Mouse (Mus musculus): ENCODE results near the gene Adam12. TPM values are rescaled to one million over a fixed set of nuclear protein-coding genes. Genes with fewer than 3 reads are reported as not detected.

Adam12 gene
- polyA plus RNA-seq, 1 experiment from 2014 or later, result 0.86 TPM

DNA sequence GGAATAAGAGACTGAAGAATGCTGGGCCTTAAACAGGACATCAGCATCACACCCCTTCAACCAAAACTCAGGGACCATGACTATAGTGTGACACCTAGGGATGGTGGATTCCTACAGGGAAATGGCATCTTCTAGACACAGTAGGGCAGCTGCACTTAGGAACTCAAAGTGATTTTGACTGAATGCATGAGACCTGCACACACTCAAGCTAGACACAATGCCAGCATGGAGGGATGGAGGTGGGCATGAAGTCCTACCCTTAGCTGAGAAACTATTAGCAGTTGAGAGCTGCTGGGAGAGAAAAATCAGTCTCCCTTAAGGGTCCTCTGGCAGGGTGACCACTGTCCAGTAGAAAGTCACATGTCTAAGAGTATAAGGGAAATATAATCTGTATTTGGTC lies 147.0 kb downstream of the Adam12 start:
- Histone ChIP-seq H3K36me3 (no peaks in the 10 kb centered on the region), H3K4me1 (no peaks in the 10 kb centered on the region), H3K27ac (replicated peaks) (no peak overlapping the region), H3K27me3 (ENCODE audit: low read depth, poor library complexity, severe bottlenecking) (no peaks in the 10 kb centered on the region), H3K4me3 (no peak overlapping the region), H3K9me3 (replicated peaks) (no peaks in the 10 kb centered on the region)
- DNase-seq (ENCODE audit: low spot score), result no peak

- Histone ChIP-seq H3K4me3 (no peak overlapping the region), H3K4me1 (no peaks in the 10 kb centered on the region), H3K36me3 (no peaks in the 10 kb centered on the region), H3K9me3 (replicated peaks) (no peaks in the 10 kb centered on the region), H3K27me3 (ENCODE audit: low read depth, poor library complexity, severe bottlenecking) (no peaks in the 10 kb centered on the region), H3K27ac (replicated peaks) (no peak overlapping the region)
- WGBS, result 88% methylated on average over 8 of the region's 8 CpGs
- no peak for DNase-seq (ENCODE audit: low spot score)
Observed at GRCm38 (mm10) chr7:134081307-134082072, 150.5 kb downstream of the Adam12 start.

DNA sequence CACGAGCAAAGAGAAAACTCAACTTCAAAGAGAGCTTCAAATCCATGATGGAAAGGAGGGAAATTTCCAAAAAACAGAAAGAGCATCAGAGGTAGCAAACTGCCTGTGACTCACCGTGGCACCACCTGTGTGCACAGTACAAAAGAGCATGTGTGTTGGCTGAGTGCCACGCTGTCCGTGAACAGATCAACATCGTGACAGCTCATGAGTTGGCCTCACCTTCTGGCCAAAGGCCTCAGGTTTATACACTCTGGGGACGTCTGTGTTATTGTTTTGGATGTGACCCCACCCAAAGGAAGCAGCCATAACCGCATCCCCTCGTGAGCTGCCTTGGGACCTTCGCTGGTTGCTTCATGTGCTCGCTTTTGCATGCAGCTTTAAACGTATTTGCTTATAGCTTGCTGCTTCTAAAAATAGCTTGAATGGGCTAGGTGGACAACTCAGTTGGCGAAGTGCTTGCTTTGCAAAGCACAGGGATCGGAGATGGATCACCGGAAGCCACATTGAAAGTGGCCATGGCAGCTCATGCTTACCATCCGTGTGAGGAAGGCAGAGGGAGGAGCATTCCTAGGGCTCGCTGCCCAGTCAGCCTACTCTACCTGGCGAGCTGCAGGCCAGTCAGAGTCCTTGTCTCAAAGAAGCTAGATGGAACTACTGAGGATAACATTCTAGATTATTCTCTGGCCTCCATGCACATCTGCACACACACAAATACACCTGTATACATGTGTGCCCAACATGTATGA lies 151.8 kb downstream of the Adam12 start:
- no peak overlapping the region for H3K27ac ChIP-seq (replicated peaks)
- H3K4me1 ChIP-seq, result no peaks in the 10 kb centered on the region
- WGBS, result 90% methylated on average over 17 of the region's 17 CpGs
- no peaks in the 10 kb centered on the region for H3K9me3 ChIP-seq (replicated peaks)
- H3K27me3 ChIP-seq (ENCODE audit: low read depth, poor library complexity, severe bottlenecking), result no peaks in the 10 kb centered on the region
- H3K36me3 ChIP-seq, result no peaks in the 10 kb centered on the region
- no peak overlapping the region for H3K4me3 ChIP-seq
- no peak for DNase-seq (ENCODE audit: low spot score)

DNA sequence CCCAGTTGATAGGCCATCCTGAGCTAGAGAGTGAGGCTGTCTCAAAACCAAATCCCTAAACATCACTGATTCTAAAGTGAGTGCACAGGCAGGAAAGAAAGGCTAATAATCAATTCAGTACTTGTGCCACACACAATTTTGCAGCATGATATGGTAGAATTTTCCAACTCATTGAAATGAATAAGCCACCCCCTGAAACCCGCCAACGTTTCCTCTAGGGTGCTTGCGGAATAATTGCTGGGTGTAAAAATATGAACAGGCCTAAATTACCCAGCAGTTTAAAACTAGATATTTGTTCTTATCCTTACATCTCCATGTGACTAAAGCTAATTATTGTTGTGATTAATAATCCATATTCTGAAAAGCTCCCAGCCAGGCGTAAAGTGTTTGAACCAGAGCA lies 154.3 kb downstream of the Adam12 start:
- Histone ChIP-seq H3K27me3 (ENCODE audit: low read depth, poor library complexity, severe bottlenecking) (no peaks in the 10 kb centered on the region), H3K9me3 (replicated peaks) (no peaks in the 10 kb centered on the region), H3K36me3 (no peaks in the 10 kb centered on the region), H3K4me1 (no peaks in the 10 kb centered on the region), H3K4me3 (no peak overlapping the region), H3K27ac (replicated peaks) (no peak overlapping the region)
- DNase-seq (ENCODE audit: low spot score), result no peak
- WGBS, result 92% methylated on average over 4 of the region's 4 CpGs

- DNase-seq (ENCODE audit: low spot score), result no peak
- H3K9me3 ChIP-seq (replicated peaks), result no peaks in the 10 kb centered on the region
- H3K27me3 ChIP-seq (ENCODE audit: low read depth, poor library complexity, severe bottlenecking), result no peaks in the 10 kb centered on the region
- H3K4me3 ChIP-seq, result no peak overlapping the region
- H3K27ac ChIP-seq (replicated peaks), result no peak overlapping the region
- WGBS, result 88% methylated on average over 5 of the region's 5 CpGs
- H3K4me1 ChIP-seq, result no peaks in the 10 kb centered on the region
- H3K36me3 ChIP-seq, result no peaks in the 10 kb centered on the region
Observed at GRCm38 (mm10) chr7:134073011-134073410, 158.9 kb downstream of the Adam12 start.

DNA sequence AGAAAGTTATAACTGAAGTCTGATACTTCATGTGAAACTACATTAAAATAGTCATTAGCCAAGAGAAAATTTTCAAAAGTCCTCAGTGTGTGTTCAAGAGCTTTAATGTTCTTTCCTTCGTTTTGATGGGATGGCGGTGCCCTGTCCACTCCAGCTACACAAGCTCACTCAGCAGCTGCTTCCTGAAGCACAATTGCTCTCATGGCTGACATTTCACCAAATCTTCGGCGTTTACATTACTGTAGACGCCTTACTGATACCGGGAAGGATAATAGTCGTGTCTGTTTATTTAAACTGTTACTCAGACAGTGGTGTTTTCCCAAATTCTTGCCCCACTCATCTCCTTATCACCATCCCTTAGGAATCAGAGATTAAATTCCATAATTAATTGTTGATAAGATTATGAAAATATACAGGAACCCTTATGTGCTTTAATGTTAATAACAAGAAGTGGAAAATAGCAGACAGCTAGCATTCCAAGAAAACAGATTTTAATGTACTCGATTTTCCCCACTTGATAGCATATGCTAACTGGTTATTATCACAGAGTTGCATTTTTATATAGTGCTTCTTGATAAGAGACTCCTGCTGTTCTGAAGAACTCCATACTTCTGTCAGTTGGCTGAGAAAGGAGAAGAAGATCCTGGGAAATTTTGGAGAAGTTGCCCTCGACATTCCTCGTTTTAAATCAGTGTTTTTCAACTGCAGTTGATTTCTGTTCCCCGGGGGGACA lies 160.6 kb downstream of the Adam12 start:
- Histone ChIP-seq H3K27me3 (ENCODE audit: low read depth, poor library complexity, severe bottlenecking) (no peaks in the 10 kb centered on the region), H3K36me3 (no peaks in the 10 kb centered on the region), H3K27ac (replicated peaks) (no peak overlapping the region), H3K4me3 (no peak overlapping the region), H3K4me1 (no peaks in the 10 kb centered on the region), H3K9me3 (replicated peaks) (no peaks in the 10 kb centered on the region)
- 90% methylated on average over 11 of the region's 11 CpGs for WGBS
- DNase-seq (ENCODE audit: low spot score), result no peak

DNA sequence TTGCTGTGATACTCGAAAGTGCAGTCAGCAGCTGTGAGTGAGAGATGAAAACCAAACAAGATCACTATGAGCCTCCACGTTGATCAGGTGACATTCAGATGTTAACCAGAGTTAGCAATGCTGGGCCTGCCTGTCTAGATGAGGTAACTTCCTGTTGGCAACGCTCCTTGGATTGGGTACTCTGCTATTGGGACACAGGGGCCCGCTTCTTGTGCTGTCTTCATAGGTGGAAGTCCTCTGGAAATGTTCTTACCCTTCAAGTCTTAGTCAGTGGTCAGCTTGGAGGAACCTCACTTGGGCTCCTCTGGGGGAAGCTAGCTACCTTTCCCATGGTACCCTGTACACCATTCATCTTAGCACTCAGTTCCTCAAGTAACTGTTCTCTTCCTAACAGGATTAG lies 169.3 kb downstream of the Adam12 start:
- DNase-seq (ENCODE audit: low spot score), result no peak
- Histone ChIP-seq H3K4me3 (no peak overlapping the region), H3K36me3 (no peaks in the 10 kb centered on the region), H3K9me3 (replicated peaks) (no peaks in the 10 kb centered on the region), H3K27me3 (ENCODE audit: low read depth, poor library complexity, severe bottlenecking) (no peaks in the 10 kb centered on the region), H3K27ac (replicated peaks) (no peak overlapping the region), H3K4me1 (no peaks in the 10 kb centered on the region; the same call in 1 of the 2 replicates)
- WGBS, result 88% methylated on average over 4 of the region's 4 CpGs

GRCm38 (mm10) chr7:134052486-134052885 lies 179.5 kb downstream of the Adam12 start:
- Histone ChIP-seq H3K9me3 (replicated peaks) (no peaks in the 10 kb centered on the region), H3K27ac (replicated peaks) (no peak overlapping the region), H3K27me3 (ENCODE audit: low read depth, poor library complexity, severe bottlenecking) (no peaks in the 10 kb centered on the region), H3K4me1 (no peaks in the 10 kb centered on the region), H3K36me3 (no peaks in the 10 kb centered on the region), H3K4me3 (no peak overlapping the region)
- WGBS, result 75% methylated on average over 2 of the region's 2 CpGs
- no peak for DNase-seq (ENCODE audit: low spot score)

DNA sequence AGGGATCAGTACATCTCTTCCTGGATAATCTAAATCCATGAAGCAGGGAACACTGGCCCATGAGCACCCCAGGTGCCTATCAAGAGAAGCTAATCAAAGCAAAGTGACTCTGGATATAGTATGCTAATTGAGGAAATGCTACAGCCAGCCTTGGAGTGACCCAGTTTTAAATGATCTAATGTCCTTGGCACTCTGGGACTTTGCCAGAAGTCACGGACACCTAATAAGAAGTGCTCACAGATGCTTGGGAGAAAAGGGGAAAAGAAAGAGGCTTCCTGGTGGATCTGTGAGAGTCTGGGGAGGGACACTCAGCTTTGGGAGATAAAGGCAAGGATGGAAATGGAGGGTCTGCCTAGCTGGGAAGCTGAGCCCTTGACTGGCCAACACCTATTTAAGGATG lies 181.6 kb downstream of the Adam12 start:
- H3K9me3 ChIP-seq (replicated peaks), result no peaks in the 10 kb centered on the region
- no peaks in the 10 kb centered on the region for H3K4me1 ChIP-seq
- no peaks in the 10 kb centered on the region for H3K36me3 ChIP-seq
- no peak for DNase-seq (ENCODE audit: low spot score)
- no peak overlapping the region for H3K4me3 ChIP-seq
- H3K27me3 ChIP-seq (ENCODE audit: low read depth, poor library complexity, severe bottlenecking), result no peaks in the 10 kb centered on the region
- 100% methylated on average over 1 of the region's 1 CpGs for WGBS
- H3K27ac ChIP-seq (replicated peaks), result no peak overlapping the region

DNA sequence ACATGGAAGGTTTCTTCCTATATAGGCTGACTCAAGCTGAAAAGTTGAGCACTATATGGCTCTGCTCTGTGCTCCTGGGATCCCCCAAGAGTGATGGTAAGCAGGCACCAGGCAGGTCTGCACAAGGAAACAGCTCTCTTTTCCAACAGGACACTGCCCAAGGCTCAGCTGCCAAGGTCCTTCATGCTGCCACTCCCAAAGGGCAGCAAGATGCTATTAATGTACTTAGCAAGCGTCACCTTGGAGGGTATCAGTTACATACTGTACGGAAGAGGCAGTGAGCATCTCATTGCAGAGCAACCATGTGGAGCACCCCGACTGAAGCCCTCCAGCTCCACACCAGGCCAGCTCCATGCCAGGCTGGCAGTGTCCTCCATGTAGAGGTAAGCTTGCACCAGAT lies 185.6 kb downstream of the Adam12 start:
- H3K4me1 ChIP-seq, result no peaks in the 10 kb centered on the region
- H3K4me3 ChIP-seq, result no peak overlapping the region
- WGBS, result 92% methylated on average over 3 of the region's 3 CpGs
- no peaks in the 10 kb centered on the region for H3K36me3 ChIP-seq
- no peak overlapping the region for H3K27ac ChIP-seq (replicated peaks)
- H3K27me3 ChIP-seq (ENCODE audit: low read depth, poor library complexity, severe bottlenecking), result no peaks in the 10 kb centered on the region
- DNase-seq (ENCODE audit: low spot score), result no peak
- no peaks in the 10 kb centered on the region for H3K9me3 ChIP-seq (replicated peaks)

- no peak overlapping the region for H3K4me3 ChIP-seq
- H3K27ac ChIP-seq (replicated peaks), result no peak overlapping the region
- DNase-seq (ENCODE audit: low spot score), result no peak
Observed at GRCm38 (mm10) chr7:134043576-134043975, 188.4 kb downstream of the Adam12 start.

DNA sequence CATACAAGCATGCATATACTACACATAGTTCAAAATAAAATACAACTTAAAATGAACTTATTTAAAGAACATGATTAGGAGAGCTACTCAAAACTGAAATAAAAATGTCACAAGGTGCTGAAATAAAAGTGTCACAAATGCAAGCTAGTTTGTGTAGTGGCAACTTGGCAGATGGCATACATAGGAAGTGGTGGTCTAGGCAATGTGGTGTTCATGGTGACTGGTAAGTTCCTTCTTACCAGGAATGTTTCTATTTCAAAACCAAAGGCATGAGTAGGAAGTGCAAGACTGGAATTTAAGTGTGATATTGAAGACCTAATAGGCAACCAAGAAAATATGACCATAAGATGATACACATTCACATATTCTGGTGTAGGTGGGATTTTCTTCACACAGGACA lies 189.3 kb downstream of the Adam12 start:
- H3K9me3 ChIP-seq (replicated peaks), result no peaks in the 10 kb centered on the region
- no peaks in the 10 kb centered on the region for H3K27me3 ChIP-seq (ENCODE audit: low read depth, poor library complexity, severe bottlenecking)
- no peaks in the 10 kb centered on the region for H3K36me3 ChIP-seq
- H3K27ac ChIP-seq (replicated peaks), result no peak overlapping the region
- no peaks in the 10 kb centered on the region for H3K4me1 ChIP-seq
- DNase-seq (ENCODE audit: low spot score), result no peak
- H3K4me3 ChIP-seq, result no peak overlapping the region

More at GRCm38 (mm10) chr7:134043576-134043975, 188.4 kb downstream of the Adam12 start:
- Histone ChIP-seq H3K27me3 (ENCODE audit: low read depth, poor library complexity, severe bottlenecking) (no peaks in the 10 kb centered on the region), H3K4me1 (no peaks in the 10 kb centered on the region), H3K36me3 (no peaks in the 10 kb centered on the region), H3K9me3 (replicated peaks) (no peaks in the 10 kb centered on the region)

DNA sequence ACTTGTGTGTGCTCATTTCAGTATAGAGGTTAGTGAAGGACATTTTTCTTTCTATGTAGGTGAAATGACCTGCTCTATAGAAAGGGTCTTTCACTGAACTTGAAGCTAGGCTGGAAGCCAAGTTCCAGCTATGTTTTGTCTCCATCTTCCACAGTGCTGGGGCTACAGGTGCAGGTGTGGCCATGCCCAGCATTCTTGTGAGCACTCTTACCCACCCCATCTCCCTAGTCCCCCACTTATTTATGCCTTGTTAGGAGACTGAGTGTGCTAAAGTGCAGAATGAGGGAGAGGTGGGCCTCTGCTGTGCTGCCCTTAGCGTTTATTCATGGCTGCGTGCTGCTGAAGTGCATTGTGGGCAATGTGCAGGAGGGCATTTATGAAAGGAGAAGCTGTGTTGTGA lies 198.0 kb downstream of the Adam12 start:
- no peaks in the 10 kb centered on the region for H3K36me3 ChIP-seq
- no peaks in the 10 kb centered on the region for H3K9me3 ChIP-seq (replicated peaks)
- WGBS, result 97% methylated on average over 2 of the region's 2 CpGs
- peaks cover 29% of the 10 kb centered on the region for H3K4me1 ChIP-seq
- peaks cover 17% of the 10 kb centered on the region for H3K27me3 ChIP-seq (ENCODE audit: low read depth, poor library complexity, severe bottlenecking)
- no peak overlapping the region for H3K4me3 ChIP-seq
- no peak overlapping the region for H3K27ac ChIP-seq (replicated peaks)
- DNase-seq (ENCODE audit: low spot score), result no peak
